Mouse (Mus musculus) activated CD4-positive, CD25-positive, alpha-beta regulatory T cell, adult 4 months (primary cell): ENCODE data around the gene Cdc7. TPM values are rescaled to one million over a fixed set of nuclear protein-coding genes. Genes with fewer than 3 reads are reported as not detected.

Experiments used
- ATAC-seq: one replicate; pipeline ENCODE4 v1.8.0; 2017
- polyA plus RNA-seq, 2 experiments: library from polyadenylated mRNA; unstranded; fragments of 100-300 nt; shearing (Covaris generic); gene quantifications; one replicate each; pipeline ENCODE4 v1.2.1; 2017

The Cdc7 gene
- polyA plus RNA-seq, 2 experiments from 2014 or later, result 18.9 to 24.7 TPM

DNA sequence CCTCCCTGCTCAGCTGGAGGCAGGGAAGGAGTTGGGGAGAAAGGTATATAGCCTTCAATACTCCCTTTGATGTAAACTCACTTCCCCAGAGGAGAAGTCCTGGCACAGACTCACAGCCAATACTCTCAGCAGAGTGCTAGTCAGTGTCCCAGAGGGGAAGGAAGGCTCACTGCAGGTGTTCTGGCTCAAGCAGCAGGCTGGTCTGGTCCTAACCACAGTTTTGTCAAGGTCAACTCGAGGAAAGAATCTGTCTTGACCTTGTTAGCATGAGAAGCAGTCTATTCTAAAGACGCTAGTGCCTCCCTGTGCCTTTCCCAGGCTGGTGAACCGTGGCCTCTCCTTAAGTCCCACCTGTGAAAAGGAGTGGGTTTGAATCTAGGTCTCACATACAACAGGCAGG is 30.6 kb downstream of the Cdc7 start:
- ATAC-seq, result no peak

DNA sequence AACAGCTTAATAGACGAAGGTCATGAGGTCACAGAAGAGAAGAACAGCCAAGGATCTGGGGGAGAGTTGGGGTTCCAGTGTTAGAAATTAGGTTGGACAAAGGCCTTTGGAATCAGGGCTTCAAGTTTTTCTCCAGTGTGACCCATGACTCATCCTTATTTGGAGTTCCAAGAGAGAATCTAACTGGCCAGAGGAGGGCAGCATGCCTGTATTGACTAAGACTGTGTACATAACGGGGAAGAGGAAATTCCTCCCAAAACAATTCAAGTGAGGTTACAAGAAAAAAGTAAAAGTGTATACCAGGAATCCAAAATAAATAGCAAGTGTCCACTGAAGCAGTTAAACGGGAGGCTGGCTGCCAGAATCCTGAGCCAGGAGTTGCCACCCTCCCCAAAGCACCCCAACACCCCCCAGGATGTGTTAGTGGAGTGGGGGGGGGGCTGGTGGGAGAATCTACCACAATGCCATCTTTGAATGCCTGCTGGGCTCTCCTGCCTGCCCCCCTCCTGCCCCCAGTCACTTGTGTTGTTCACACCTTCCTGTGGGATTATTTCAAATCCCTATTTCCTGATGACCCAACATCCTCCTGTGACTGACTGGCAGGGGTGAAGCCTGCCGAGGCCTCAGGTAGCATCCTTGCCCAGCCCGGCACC is 31.9 kb downstream of the Cdc7 start:
- ATAC-seq, result no peak

DNA sequence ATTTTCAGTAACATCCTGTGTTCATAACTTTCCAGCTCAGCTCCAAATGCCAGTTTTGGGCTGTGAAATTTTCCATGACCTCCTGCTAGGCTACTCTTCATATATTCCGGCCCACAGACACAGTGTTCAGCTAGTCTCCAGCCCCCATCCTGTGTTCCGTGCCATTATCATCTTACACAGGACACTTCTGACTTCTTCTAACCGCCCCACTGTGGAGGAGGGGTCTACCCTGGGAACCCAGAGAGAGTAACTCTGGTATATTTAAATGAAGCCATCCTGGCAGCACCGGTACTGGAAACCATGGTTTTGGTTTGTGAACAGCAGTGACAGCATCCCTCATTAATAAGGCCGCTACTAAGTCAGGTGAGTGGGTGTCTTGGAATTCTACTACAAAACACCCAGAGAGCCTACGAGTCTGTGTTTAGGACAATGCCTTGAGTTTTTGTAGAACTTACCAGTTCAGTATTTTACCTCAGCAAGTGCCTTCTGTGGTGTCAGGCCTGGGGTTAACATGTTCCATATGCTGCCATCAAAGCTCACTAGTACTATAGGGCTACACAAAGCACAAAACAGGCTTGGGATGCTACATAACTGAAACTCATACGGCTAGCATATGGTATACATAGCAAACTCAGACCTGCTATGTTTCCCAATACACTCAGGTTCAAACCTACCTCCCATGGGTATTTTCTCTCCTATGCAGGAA is 32.6 kb downstream of the Cdc7 start:
- ATAC-seq, result no peak

DNA sequence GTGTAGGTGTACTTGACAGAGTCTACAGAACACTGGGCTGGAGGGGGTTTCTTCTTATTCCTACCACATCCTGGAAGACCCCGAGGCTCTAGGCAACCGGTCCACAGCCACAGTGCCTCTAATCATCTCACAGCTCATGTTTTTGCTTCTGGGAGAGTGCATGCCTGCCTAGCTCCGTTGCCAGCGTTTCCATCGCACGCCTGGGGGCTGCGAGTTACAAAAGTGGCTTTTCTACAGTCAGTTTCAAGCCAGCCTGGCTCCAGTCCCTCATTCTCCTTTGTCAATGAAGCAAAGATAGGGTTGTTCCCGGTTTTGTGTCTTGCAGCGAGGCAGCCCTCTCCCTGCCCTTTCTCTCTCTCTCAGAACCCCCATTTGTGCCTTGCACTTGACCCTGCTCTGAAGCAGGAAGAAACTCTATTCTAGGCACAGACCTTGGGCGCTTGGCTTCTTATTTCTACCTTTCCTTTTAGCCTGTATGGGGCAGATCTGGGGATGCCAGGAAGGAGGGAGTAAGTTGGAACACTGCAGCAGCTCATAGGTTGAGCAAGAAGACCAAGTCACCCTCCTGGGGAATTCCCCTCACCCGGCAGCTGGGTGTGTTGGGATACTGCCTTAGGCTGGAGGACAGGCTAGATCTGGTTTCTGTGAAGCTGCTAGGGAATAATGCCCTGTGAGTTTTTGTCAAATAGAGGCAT is 37.4 kb downstream of the Cdc7 start:
- no peak for ATAC-seq

DNA sequence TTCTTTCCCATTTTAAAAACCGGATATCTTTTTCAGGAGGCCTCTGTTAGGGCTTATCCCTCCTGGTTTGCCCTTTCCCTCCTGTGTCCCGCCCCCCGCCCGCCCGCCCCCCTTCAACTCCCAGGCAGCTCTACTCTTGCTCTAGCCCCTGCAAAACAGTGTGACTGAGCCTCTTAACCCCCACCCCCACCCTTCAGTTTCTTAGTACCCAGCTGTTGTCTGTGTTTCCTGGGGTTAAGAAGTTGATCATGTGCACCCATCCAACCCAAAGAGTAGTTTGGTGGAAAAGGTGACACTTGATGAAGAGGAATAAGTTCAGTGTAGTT is 37.9 kb downstream of the Cdc7 start:
- no peak for ATAC-seq

DNA sequence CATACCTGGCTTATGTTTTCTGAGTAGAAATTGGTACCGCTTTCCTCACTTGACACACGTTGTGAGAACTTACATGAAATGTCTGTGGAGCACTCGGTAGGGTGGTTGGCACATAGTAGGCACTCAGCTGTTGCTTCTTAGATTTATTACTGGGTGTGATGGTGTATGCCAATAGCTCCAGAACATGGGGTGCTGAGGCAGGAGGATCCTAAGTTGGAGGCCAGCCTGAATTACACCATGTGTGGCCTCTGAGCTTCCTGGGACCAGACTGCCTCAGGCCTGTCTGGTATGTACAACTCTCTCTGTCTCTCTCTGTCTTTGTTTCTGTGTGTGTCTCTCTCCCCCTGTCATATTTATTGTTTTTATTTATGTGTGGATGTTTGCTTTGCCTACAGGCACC is 45.6 kb downstream of the Cdc7 start:
- ATAC-seq, result no peak

DNA sequence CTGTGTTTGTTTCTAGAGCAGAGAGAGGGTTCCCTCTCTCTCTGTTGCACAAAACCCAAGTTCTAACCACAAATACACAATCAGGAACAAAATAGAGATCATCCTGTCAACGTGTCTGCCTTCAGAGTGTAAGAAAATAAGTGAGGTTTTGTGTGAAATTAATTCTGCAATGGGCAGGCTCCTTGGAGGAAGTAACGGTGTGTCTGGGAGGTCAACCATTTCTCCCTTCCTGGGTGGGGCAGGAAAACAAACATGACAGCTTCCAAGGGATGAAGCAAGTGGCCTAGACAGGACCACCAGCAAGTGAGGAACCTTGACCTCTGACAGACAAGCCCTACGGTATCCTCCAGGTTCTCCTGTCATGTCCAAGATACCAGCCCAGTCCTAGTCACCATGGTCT is 46.2 kb downstream of the Cdc7 start:
- no peak for ATAC-seq

DNA sequence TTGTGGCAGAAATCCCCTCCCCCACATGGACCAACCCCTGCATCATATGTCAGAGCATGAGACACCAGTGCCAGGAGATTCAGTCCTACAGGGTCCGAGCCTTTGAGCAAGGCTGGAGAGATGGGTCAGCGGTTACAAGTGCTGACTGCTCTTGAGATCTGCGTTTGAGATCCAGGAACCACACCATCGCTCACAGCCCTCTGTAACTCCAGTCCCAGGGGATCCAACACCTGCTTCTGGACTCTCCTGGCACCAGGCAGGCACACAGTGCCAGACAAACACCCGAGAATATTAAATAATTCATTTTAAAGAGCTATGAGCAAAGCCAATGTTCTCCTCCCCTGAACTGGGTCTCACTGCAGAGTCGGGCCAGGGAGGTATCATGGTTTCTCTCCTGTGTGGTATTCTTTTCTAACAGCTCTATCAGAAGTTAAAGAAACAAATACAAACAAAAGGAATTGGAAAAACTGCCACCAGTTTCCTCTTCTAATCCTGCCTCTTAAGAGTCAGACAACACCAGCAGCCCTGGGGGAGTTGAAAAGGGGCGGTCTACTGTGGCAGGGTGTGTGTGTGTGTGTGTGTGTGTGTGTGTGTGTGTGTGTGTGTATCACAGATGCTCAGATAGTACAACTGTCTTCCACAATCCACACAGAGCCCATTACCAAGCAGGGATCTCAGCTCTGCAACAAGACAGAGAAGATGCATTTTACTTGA is 47.4 kb downstream of the Cdc7 start:
- no peak for ATAC-seq

DNA sequence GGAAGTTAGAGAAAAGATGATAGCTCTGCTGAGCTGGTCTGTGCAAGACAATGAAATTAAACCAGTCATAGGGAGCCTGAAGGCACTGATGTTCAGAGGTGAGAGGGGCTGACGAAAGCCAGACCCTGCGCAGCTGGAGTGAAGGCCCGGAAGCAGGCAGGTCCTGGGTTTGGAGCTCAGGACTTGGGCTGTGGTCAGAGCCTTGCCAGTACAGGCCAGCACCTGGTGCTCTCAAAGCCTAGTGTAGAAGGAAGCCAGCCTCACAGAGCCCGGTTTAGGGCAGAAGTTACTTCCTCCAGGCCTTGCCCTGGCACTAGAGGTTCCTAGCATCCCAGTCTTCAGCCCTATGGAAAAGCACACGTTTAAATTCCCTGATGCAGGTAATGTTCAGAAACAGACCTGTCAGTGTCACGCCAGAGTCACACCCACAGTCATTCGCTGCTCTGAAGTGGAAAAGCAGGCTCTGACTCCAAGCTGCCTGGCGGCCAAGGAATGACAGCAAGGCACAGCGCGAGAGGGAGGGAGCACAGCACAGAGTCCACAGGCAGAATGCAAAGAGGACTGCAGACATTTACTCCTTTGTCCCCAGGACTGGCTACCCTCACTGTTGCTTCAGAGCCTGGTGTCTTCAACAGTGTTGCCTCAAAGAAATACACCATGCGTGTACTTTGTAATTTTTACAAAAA is 48.1 kb downstream of the Cdc7 start:
- ATAC-seq, result no peak

DNA sequence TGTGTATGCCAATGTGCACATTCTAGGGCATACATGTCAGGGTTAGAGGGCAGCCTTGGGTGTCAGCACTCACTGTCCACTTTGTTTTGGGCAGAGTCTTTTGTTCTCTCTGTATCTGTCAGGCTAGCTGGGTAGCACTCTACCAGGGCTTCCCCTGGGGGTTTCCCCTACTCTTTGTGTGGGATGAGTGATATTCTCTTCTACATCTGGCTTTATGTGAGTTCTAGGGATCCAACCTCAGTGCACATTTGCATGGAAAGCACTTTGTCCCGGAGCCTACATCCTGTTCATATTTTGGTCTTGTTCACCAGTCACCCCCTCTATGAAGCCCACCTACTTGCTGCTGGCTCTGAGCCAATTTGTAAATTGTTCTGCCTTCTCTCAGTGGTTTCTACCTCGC is 49.3 kb downstream of the Cdc7 start:
- peak; percentile 59 for ATAC-seq

DNA sequence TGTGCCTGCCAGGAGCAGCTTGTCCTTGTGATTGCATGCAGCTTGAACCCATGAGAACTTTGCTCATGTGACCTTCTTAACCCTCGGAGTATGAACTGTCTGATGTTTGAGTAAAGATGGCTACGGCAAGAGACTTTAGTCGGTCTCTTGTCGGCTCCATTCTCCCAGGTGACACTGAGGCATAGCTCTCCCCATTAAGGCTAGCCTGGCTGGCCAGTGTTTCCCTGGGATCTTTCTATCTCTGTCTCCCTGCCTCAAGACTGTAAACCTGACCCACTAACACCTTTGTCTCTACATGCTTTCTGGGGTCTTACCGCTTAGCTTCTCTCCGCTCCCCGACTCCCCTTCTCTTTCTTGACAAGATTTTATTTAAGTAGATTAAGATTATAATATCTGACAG is 50.0 kb downstream of the Cdc7 start:
- ATAC-seq, result no peak

DNA sequence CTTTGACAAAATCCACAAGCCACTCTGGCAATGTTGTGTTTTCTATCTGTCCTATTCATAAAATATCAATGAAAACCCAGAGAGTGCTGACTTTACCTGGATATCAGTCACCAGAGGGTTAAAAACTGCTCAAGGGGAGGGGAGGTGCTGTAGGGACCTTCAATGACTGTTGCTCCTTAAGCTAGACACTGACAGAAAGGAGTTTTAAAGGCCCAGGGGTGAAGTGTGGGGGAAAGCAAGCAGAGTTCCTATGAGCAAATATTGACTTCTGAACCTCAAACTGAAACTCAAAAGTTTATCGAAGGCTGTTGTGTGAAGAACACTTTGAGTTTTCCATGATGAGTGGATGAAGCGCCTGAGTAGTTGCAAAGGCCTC is 50.9 kb downstream of the Cdc7 start:
- ATAC-seq, result no peak

DNA sequence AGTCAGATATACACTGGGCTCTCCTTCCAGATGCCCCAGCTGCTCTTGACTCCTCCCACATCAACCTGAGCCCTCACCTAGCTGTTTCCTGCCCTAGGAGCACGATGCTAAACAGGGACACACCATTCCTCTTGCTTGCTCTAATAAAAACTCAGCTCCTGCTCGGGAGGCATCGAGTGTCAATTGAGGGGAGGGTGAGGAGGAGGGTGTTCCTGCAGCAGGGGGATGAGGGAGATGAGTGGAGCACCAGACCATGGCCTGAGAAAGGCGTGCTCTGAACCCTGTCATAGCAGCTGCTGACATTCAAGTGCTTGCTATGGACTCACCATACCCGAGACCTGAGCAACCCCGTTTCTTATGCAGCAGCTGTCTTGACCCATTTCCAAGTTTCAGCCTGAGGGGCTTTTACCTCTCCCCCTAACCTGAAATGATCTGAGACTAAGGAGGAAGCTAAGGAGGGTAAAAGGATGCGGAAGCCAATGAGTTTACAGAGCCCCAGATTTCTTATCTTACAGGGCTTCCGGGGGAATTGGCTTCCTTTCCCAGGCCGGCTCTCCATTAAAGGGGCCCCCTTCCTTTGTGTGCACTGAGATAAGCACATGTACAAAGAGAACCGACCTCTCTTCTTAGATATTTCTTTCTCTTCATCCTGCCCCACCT is 51.4 kb downstream of the Cdc7 start:
- peak; percentile 79 for ATAC-seq

DNA sequence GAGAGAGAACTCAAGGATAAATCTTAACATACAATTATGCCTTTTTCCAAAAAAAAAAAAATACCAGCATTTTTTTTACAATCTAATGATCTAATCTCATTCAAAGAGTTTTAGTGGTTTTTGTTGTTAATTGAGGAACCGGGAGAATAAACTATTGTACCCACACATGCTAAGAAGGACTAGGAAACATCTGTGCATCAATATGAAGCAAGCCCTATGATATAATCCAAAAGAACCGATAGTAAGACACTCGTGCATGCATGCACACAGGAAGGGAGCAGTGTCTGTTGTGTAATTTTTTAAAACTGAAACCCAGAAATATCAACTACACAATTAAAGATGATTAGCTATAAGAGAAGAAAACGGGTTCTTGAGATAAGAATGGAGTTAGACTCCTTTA is 52.4 kb downstream of the Cdc7 start:
- no peak for ATAC-seq

DNA sequence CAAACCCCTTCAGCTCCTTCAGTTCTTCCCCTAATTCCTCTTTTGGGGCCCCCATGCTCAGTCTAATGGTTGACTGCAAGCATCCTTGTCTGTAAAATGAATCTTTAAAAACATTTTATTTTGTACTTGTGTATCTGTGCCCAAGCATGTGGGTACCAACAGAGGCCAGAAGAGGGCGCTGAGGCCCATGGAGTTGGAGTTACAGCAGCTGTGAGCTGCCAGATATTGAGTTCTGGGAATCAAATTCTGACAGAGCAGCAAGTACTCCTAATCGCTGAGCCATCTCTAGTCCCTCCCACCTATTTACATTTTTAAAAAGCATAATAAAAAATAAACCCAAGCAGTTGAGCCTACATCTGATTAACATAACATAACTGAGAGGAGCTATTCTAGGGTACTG is 53.4 kb downstream of the Cdc7 start:
- no peak for ATAC-seq

DNA sequence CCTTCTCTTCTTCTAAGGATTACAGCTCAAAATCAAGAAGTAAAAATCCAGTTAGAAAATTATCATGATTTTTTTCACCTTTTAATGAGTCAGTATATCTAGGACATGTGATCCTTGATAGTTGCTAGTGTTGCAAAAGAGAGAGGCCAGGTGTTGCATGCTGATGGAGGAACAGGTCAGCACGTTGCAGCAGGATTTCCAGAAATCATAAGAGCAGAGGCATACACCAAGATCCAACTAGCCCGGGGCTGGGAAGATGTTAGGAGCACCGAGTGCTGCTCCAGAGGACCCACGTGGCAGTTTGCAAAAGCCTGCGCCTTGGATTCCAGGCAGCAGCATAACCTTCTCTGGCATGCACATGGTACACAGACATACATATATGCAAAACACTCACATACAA is 54.9 kb downstream of the Cdc7 start:
- no peak for ATAC-seq

DNA sequence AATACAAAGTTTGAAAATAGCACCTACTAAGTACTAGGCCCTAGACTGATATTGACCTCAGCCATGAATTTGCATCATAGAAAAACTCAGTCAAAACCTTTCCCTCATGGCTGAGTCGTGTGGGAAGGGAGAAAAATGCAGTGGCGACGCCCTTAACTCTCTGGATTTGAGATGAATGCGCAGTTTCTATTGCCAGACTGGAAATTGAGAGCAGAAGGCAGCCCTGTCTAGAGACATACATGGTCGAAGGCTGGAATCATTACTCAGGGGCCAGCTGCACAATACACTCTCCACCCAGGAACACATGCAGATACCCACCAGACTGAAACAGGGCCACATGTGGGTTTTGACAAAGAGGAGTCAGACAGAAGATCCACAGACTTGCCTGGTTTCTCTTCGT is 55.8 kb downstream of the Cdc7 start:
- ATAC-seq, result no peak

DNA sequence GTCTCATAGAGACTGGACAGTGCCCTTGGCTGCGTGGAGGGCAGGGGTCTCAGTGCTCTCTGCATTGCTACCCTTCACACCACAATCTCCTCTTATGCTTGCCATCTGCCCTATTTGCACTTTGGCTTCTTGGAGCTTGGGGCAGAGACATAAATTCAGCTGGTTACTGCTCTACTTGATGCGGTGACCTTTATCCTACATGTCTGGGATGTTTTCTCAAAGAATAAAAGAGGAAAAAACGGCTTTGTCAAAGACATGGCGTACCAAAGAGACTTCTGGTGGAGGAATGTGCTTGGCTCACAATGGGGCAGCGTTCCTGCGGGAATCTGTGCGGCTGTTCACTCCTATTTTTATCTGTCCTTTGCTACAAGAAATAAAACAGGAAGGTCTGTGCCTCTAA is 56.2 kb downstream of the Cdc7 start:
- ATAC-seq, result no peak

DNA sequence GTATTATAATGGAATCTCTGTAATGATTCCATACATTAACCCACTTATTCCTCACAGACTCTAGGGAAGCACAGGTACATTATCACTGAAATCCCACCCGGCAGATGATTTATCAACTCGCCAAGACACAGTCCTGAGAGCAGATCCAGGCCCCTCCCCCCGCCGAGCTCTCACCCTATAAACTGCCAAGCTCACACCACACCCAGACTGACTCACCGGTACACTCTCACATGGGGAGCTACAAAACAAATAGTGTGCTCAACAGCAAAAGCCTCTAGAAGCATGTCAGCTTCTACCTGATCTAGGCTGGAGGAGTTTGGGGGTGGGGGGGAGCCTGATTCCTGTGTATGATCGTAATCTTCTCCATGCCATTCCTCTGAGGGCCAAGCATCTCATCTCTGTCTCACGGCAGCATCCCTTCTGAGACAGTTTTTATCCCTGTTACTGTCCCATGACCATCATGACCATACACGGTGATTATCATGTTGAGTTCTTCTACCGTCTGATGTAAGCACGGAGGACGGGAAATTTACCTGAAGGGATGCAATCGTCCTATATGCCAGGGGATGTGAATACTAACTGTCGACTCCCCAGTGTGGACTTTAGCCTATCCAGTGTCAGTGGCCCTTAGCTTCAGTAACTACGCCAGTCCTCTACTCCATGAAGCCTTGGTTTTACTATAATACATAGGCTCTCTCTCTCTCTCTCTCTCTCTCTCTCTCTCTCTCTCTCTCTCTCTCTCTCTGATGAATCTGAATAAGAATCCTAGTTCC is 57.4 kb downstream of the Cdc7 start:
- no peak for ATAC-seq

DNA sequence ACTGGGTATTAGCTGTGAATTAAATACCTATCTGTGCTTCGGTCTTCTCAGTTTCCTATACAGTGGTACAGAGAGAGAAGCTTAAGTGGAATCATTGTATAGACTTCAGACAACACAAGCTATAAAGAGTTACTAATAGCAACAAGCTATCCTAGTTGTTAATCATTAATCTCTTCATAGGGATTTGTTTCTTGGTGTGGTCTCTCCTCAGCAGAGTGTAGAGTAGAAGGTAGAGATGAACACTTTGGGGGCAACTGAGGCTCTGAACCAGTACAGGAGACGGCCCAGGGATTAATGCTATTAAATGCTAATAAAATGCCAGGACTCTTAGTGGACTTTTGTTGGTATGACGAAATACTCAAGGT is 57.9 kb downstream of the Cdc7 start:
- ATAC-seq, result no peak

DNA sequence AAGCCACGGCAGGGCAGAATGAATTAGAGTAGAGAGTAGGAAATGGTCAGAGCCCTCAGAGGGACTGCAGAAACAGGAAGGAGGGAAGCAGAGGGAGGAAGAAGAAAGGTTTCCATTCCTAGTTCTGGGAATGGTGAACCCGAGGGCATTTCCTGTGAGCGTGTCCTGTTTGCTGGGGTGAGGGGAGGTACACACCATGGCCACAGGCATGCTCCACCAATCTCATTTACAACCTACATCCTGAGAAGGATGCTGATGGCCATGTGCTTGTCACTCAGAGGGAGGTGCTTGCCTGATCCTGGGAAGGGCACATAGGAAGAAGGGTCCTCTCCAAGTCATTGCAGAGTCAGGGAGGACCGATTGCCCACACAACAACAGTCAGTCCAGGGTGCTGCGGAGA is 59.8 kb downstream of the Cdc7 start:
- no peak for ATAC-seq

DNA sequence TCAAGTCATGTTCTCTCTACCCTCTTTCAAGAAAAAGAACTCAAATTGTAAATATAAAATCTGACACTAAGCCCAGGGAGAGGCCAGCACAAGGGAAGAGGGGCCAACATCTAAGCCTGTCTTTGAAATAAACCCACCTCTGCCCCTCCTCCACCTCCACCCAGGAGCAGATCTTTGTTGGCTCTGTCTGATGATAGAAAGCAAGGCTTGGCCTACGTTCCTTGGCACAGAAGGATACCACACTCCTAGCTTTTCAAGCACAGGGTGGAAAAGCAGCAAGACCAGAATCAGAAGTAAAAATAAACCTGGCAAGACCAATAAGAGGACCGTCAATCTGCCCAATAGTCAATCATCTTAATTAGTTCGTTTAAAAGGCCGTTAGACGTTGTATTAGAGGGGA is 61.2 kb downstream of the Cdc7 start:
- ATAC-seq, result no peak
